Mouse (Mus musculus) naive thymus-derived CD4-positive, alpha-beta T cell, adult 2 months (primary cell): ENCODE data around the gene Paqr7.

Source experiments
- DNase-seq: peaks from one replicate; pipeline ENCODE4 v3.0.0-alpha.2; 2011; ENCODE audit warnings: low read depth

Paqr7 gene

GRCm38 (mm10) chr4:134503686-134504357 lies 7.3 kb downstream of the Paqr7 start:
- no peak for DNase-seq

- no peak for DNase-seq
Measured at GRCm38 (mm10) chr4:134505303-134505789, 8.8 kb downstream of the Paqr7 start.

- no peak for DNase-seq
Measured at GRCm38 (mm10) chr4:134505966-134506594, 9.6 kb downstream of the Paqr7 start.

GRCm38 (mm10) chr4:134506713-134507112 lies 10.2 kb downstream of the Paqr7 start:
- DNase-seq, result no peak

GRCm38 (mm10) chr4:134510396-134510795 lies 13.9 kb downstream of the Paqr7 start:
- no peak for DNase-seq

GRCm38 (mm10) chr4:134510845-134511411 lies 14.4 kb downstream of the Paqr7 start, which contains the start of gene Aunip:
TSS of gene Aunip (plus strand) at chr4:134510999.
- DNase-seq, result peak; percentile 85

GRCm38 (mm10) chr4:134511730-134512129 lies 15.2 kb downstream of the Paqr7 start:
- DNase-seq, result no peak

GRCm38 (mm10) chr4:134512798-134513197 lies 16.3 kb downstream of the Paqr7 start:
- no peak for DNase-seq

- no peak for DNase-seq
Measured at GRCm38 (mm10) chr4:134514309-134514930, 17.9 kb downstream of the Paqr7 start.

- no peak for DNase-seq
Measured at GRCm38 (mm10) chr4:134515614-134516013, 19.1 kb downstream of the Paqr7 start.

- no peak for DNase-seq
Measured at GRCm38 (mm10) chr4:134516981-134517380, 20.5 kb downstream of the Paqr7 start.

- no peak for DNase-seq
Measured at GRCm38 (mm10) chr4:134517719-134518118, 21.2 kb downstream of the Paqr7 start.

- no peak for DNase-seq
Measured at GRCm38 (mm10) chr4:134518541-134518940, 22.0 kb downstream of the Paqr7 start.

- DNase-seq, result no peak
Measured at GRCm38 (mm10) chr4:134519281-134519680, 22.8 kb downstream of the Paqr7 start.

- no peak for DNase-seq
Measured at GRCm38 (mm10) chr4:134523447-134523846, 26.9 kb downstream of the Paqr7 start.

GRCm38 (mm10) chr4:134525806-134526205 lies 29.3 kb downstream of the Paqr7 start:
- no peak for DNase-seq

- no peak for DNase-seq
Measured at GRCm38 (mm10) chr4:134526220-134526619, 29.7 kb downstream of the Paqr7 start.

GRCm38 (mm10) chr4:134532928-134533327 lies 36.4 kb downstream of the Paqr7 start:
- DNase-seq, result no peak

GRCm38 (mm10) chr4:134533421-134533820 lies 36.9 kb downstream of the Paqr7 start:
- DNase-seq, result no peak

GRCm38 (mm10) chr4:134534124-134534886 lies 37.8 kb downstream of the Paqr7 start:
- DNase-seq, result peak; percentile 85

- DNase-seq, result peak; percentile 96
Measured at GRCm38 (mm10) chr4:134534932-134535786, 38.7 kb downstream of the Paqr7 start, which contains the start of gene Mtfr1l. TSS of gene Mtfr1l (minus strand) at chr4:134535387.
